Mouse (Mus musculus): ENCODE data around the gene Nfkb1. TPM values are rescaled to one million over a fixed set of nuclear protein-coding genes. Genes with fewer than 3 reads are reported as not detected.
A peak's percentile ranks its signal among the peaks of the same experiment; 100 is the strongest.

Gene Nfkb1
- polyA plus RNA-seq, 1 experiment from 2014 or later, result 35.9 TPM

- Histone ChIP-seq H3K27me3 (replicated peaks; ENCODE audit: insufficient read depth, low read length) (no peaks in the 10 kb centered on the region), H3K4me3 (ENCODE audit: low read depth, low read length) (no peak overlapping the region), H3K9me3 (ENCODE audit: low read length) (no peaks in the 10 kb centered on the region), H3K27ac (ENCODE audit: low read length) (no peak overlapping the region), H3K9ac (replicated peaks; ENCODE audit: low read depth) (no peak overlapping the region), H3K4me1 (ENCODE audit: insufficient read depth, low read depth, low read length) (no peaks in the 10 kb centered on the region), H3K4me2 (replicated peaks; ENCODE audit: low read depth, low read length) (no peak overlapping the region), H3K36me3 (ENCODE audit: insufficient read depth, low read length) (no peaks in the 10 kb centered on the region)
- ATAC-seq, result no peak
- TF ChIP-seq EP300 (IDR thresholded peaks at IDR 0.05) (no peak), CTCF (IDR thresholded peaks at IDR 0.05) (no peak)
- WGBS, result 89% methylated on average over 9 of the region's 9 CpGs
- DNase-seq (ENCODE audit: low spot score), result no peak
Observed at GRCm38 (mm10) chr3:135564706-135565105, 126.6 kb downstream of the Nfkb1 start.

DNA sequence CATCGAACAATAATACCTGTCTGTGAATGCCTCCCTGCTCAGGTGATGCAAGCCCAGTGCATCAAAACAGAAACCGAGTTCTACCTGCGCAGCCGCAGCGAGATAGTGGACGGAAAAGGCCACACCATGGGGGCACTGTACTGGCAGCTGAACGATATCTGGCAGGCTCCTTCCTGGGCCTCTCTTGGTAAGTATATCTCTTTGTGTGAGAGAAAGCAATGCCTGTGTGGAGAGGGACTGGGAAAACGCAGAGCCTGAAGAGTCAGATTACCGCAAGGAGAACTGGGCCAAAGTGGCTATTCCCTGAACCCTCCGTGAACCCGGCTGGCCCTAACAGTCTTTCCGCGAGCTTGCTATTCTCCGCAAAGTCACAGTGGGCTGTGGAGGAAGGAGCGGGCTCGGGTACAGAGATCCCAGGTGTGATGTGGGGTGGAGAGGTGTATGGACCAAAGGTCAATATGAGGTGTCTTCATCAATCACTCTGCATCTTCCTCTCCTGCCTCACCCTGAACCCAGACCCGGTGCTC is 128.1 kb downstream of the Nfkb1 start:
- no peak overlapping the region for H3K27ac ChIP-seq (ENCODE audit: low read length)
- no peak overlapping the region for H3K4me3 ChIP-seq (ENCODE audit: low read depth, low read length)
- H3K36me3 ChIP-seq (ENCODE audit: insufficient read depth, low read length), result no peaks in the 10 kb centered on the region
- no peak overlapping the region for H3K9ac ChIP-seq (replicated peaks; ENCODE audit: low read depth)
- H3K4me1 ChIP-seq (ENCODE audit: insufficient read depth, low read depth, low read length), result no peaks in the 10 kb centered on the region
- no peak overlapping the region for H3K4me2 ChIP-seq (replicated peaks; ENCODE audit: low read depth, low read length)
- DNase-seq (ENCODE audit: low spot score) (no peak), ATAC-seq (no peak)
- H3K9me3 ChIP-seq (ENCODE audit: low read length), result no peaks in the 10 kb centered on the region
- no peak for TF ChIP-seq EP300 (IDR thresholded peaks at IDR 0.05)
- no peak for TF ChIP-seq CTCF (IDR thresholded peaks at IDR 0.05)
- H3K27me3 ChIP-seq (replicated peaks; ENCODE audit: insufficient read depth, low read length), result no peaks in the 10 kb centered on the region
- WGBS, result 78% methylated on average over 17 of the region's 17 CpGs

- no peaks in the 10 kb centered on the region for H3K9me3 ChIP-seq (ENCODE audit: low read length)
- no peak for DNase-seq (ENCODE audit: low spot score)
- no peaks in the 10 kb centered on the region for H3K27me3 ChIP-seq (replicated peaks; ENCODE audit: insufficient read depth, low read length)
Observed at GRCm38 (mm10) chr3:135562036-135562435, 129.3 kb downstream of the Nfkb1 start.

GRCm38 (mm10) chr3:135556851-135557662 is 134.3 kb downstream of the Nfkb1 start:
- ATAC-seq, result no peak
- Histone ChIP-seq H3K9ac (replicated peaks; ENCODE audit: low read depth) (no peak overlapping the region), H3K4me3 (ENCODE audit: low read depth, low read length) (no peak overlapping the region), H3K36me3 (ENCODE audit: insufficient read depth, low read length) (no peaks in the 10 kb centered on the region), H3K27me3 (replicated peaks; ENCODE audit: insufficient read depth, low read length) (no peaks in the 10 kb centered on the region), H3K4me2 (replicated peaks; ENCODE audit: low read depth, low read length) (no peak overlapping the region), H3K9me3 (ENCODE audit: low read length) (no peaks in the 10 kb centered on the region), H3K27ac (ENCODE audit: low read length) (no peak overlapping the region), H3K4me1 (ENCODE audit: insufficient read depth, low read depth, low read length) (no peaks in the 10 kb centered on the region)
- DNase-seq (ENCODE audit: low spot score), result no peak
- WGBS, result 81% methylated on average over 12 of the region's 12 CpGs
- TF ChIP-seq EP300 (IDR thresholded peaks at IDR 0.05) (no peak), CTCF (IDR thresholded peaks at IDR 0.05) (no peak)

More at GRCm38 (mm10) chr3:135562036-135562435, 129.3 kb downstream of the Nfkb1 start:
- TF ChIP-seq EP300 (IDR thresholded peaks at IDR 0.05) (no peak), CTCF (IDR thresholded peaks at IDR 0.05) (no peak)
- ATAC-seq, result no peak
- H3K36me3 ChIP-seq (ENCODE audit: insufficient read depth, low read length), result no peaks in the 10 kb centered on the region
- 66% methylated on average over 7 of the region's 7 CpGs for WGBS
- H3K27ac ChIP-seq (ENCODE audit: low read length), result no peak overlapping the region
- H3K9ac ChIP-seq (replicated peaks; ENCODE audit: low read depth), result no peak overlapping the region
- H3K4me3 ChIP-seq (ENCODE audit: low read depth, low read length), result no peak overlapping the region
- H3K4me1 ChIP-seq (ENCODE audit: insufficient read depth, low read depth, low read length), result no peaks in the 10 kb centered on the region
- no peak overlapping the region for H3K4me2 ChIP-seq (replicated peaks; ENCODE audit: low read depth, low read length)

DNA sequence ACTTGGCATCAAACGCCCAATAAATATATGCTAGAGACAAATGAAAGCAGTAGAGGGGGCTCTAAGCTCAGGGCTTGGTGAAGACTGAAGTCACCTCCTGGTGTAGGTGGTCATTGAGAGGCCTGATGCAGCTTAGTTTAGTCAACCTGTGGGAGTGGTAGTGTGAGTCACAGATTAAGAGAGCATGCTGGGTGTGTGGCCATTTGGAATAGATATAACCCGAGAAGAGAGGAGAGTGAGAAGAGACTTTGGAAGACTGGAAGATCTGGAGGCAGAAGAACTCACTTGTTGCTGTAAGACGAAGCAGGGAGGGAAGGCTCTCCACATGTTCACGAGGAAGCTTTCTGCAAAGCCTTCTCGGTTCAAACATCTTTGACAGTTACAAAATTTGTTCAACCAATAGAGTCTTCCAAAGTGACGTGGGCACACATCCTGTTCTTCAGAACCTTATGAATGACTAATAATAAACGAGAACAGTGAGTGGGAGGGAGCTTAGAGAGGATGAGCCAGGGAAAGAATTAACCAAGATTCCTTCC is 135.2 kb downstream of the Nfkb1 start:
- Histone ChIP-seq H3K4me3 (ENCODE audit: low read depth, low read length) (no peak overlapping the region), H3K27ac (ENCODE audit: low read length) (no peak overlapping the region), H3K9ac (replicated peaks; ENCODE audit: low read depth) (no peak overlapping the region), H3K4me1 (ENCODE audit: insufficient read depth, low read depth, low read length) (no peaks in the 10 kb centered on the region), H3K4me2 (replicated peaks; ENCODE audit: low read depth, low read length) (no peak overlapping the region), H3K9me3 (ENCODE audit: low read length) (no peaks in the 10 kb centered on the region), H3K27me3 (replicated peaks; ENCODE audit: insufficient read depth, low read length) (no peaks in the 10 kb centered on the region), H3K36me3 (ENCODE audit: insufficient read depth, low read length) (no peaks in the 10 kb centered on the region)
- ATAC-seq, result no peak
- DNase-seq (ENCODE audit: low spot score), result peak; percentile 24
- 54% methylated on average over 7 of the region's 7 CpGs for WGBS
- TF ChIP-seq CTCF (IDR thresholded peaks at IDR 0.05) (peak; percentile 56), EP300 (IDR thresholded peaks at IDR 0.05) (no peak)

DNA sequence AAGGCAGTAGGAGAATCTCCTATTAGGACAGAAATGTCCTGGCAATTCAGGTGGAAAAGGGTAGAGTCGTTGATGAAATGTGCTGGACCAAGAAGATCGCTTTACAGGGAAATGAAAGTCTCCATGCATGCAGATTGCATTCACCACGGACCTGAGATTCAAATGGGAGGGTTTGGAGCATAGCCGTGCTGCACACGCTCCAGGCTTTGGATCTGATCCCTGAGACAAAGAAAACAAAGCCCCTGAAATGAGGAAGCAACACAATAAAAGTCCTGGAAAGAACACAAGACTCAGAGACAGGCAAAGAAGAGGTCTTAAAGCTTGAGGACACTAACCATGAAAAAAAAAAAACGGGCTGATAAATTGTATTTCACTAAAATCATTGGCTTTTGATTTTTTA is 136.2 kb downstream of the Nfkb1 start:
- no peaks in the 10 kb centered on the region for H3K4me1 ChIP-seq (ENCODE audit: insufficient read depth, low read depth, low read length)
- H3K36me3 ChIP-seq (ENCODE audit: insufficient read depth, low read length), result no peaks in the 10 kb centered on the region
- no peak for ATAC-seq
- H3K9ac ChIP-seq (replicated peaks; ENCODE audit: low read depth), result no peak overlapping the region
- no peak for DNase-seq (ENCODE audit: low spot score)
- WGBS, result 79% methylated on average over 6 of the region's 6 CpGs
- H3K4me3 ChIP-seq (ENCODE audit: low read depth, low read length), result no peak overlapping the region
- TF ChIP-seq EP300 (IDR thresholded peaks at IDR 0.05), result no peak
- TF ChIP-seq CTCF (IDR thresholded peaks at IDR 0.05), result no peak
- no peak overlapping the region for H3K27ac ChIP-seq (ENCODE audit: low read length)
- H3K9me3 ChIP-seq (ENCODE audit: low read length), result no peaks in the 10 kb centered on the region
- no peaks in the 10 kb centered on the region for H3K27me3 ChIP-seq (replicated peaks; ENCODE audit: insufficient read depth, low read length)
- no peak overlapping the region for H3K4me2 ChIP-seq (replicated peaks; ENCODE audit: low read depth, low read length)
